Mouse (Mus musculus): ENCODE data around the gene Mtfr1l. TPM values are rescaled to one million over a fixed set of nuclear protein-coding genes. Genes with fewer than 3 reads are reported as not detected.

The Mtfr1l gene
- polyA plus RNA-seq, 1 experiment from 2014 or later, result 126 TPM

GRCm38 (mm10) chr4:134483078-134483688, 52.0 kb downstream of the Mtfr1l start:
- Histone ChIP-seq H3K4me1 (ENCODE audit: control insufficient read depth, insufficient read depth, low read length) (no peaks in the 10 kb centered on the region), H3K27me3 (replicated peaks; ENCODE audit: control insufficient read depth, insufficient read depth, low read length) (0 out of 2 replicates have a peak, but pooled peaks cover 8% of the 10 kb centered on the region), H3K36me3 (ENCODE audit: control insufficient read depth, insufficient read depth, low read length) (no peaks in the 10 kb centered on the region), H3K4me2 (ENCODE audit: low read depth, low read length) (no peak overlapping the region), H3K9ac (ENCODE audit: low read depth, low read length) (no peak overlapping the region), H3K4me3 (ENCODE audit: low read depth, low read length) (no peak overlapping the region), H3K9me3 (ENCODE audit: control insufficient read depth, low read length) (no peaks in the 10 kb centered on the region), H3K27ac (replicated peaks; ENCODE audit: low read depth, low read length) (no peak overlapping the region)
- DNase-seq (ENCODE audit: low spot score) (no peak), ATAC-seq (ENCODE audit: low read depth) (no peak)
- 61% methylated on average over 6 of the region's 6 CpGs for WGBS

- Histone ChIP-seq H3K9me3 (ENCODE audit: control insufficient read depth, low read length) (no peaks in the 10 kb centered on the region), H3K4me3 (ENCODE audit: low read depth, low read length) (no peak overlapping the region), H3K9ac (ENCODE audit: low read depth, low read length) (no peak overlapping the region), H3K27me3 (replicated peaks; ENCODE audit: control insufficient read depth, insufficient read depth, low read length) (0 out of 2 replicates have a peak, but pooled peaks cover 8% of the 10 kb centered on the region), H3K4me2 (ENCODE audit: low read depth, low read length) (no peak overlapping the region), H3K36me3 (ENCODE audit: control insufficient read depth, insufficient read depth, low read length) (no peaks in the 10 kb centered on the region), H3K4me1 (ENCODE audit: control insufficient read depth, insufficient read depth, low read length) (no peaks in the 10 kb centered on the region), H3K27ac (replicated peaks; ENCODE audit: low read depth, low read length) (no peak overlapping the region)
- 76% methylated on average over 8 of the region's 8 CpGs for WGBS
- ATAC-seq (ENCODE audit: low read depth) (no peak), DNase-seq (ENCODE audit: low spot score) (no peak)
These were observed 52.7 kb downstream of the Mtfr1l start for GRCm38 (mm10) chr4:134482442-134482841.

GRCm38 (mm10) chr4:134481270-134481669, 53.9 kb downstream of the Mtfr1l start:
- Histone ChIP-seq H3K4me1 (ENCODE audit: control insufficient read depth, insufficient read depth, low read length) (no peaks in the 10 kb centered on the region), H3K36me3 (ENCODE audit: control insufficient read depth, insufficient read depth, low read length) (no peaks in the 10 kb centered on the region), H3K27ac (replicated peaks; ENCODE audit: low read depth, low read length) (no peak overlapping the region), H3K4me3 (ENCODE audit: low read depth, low read length) (no peak overlapping the region), H3K9ac (ENCODE audit: low read depth, low read length) (no peak overlapping the region), H3K27me3 (replicated peaks; ENCODE audit: control insufficient read depth, insufficient read depth, low read length) (0 out of 2 replicates have a peak, but pooled peaks cover 8% of the 10 kb centered on the region), H3K9me3 (ENCODE audit: control insufficient read depth, low read length) (no peaks in the 10 kb centered on the region), H3K4me2 (ENCODE audit: low read depth, low read length) (no peak overlapping the region)
- 50% methylated on average over 6 of the region's 6 CpGs for WGBS
- no peak for ATAC-seq (ENCODE audit: low read depth)
- DNase-seq (ENCODE audit: low spot score), result no peak

GRCm38 (mm10) chr4:134480864-134481263, 54.3 kb downstream of the Mtfr1l start:
- H3K27me3 ChIP-seq (replicated peaks; ENCODE audit: control insufficient read depth, insufficient read depth, low read length), result 0 out of 2 replicates have a peak, but pooled peaks cover 8% of the 10 kb centered on the region
- DNase-seq (ENCODE audit: low spot score) (peak; percentile 54), ATAC-seq (ENCODE audit: low read depth) (no peak; the same call in 1 of the 2 replicates)
- no peak overlapping the region for H3K27ac ChIP-seq (replicated peaks; ENCODE audit: low read depth, low read length)
- H3K9me3 ChIP-seq (ENCODE audit: control insufficient read depth, low read length), result no peaks in the 10 kb centered on the region
- no peak overlapping the region for H3K4me3 ChIP-seq (ENCODE audit: low read depth, low read length)
- H3K9ac ChIP-seq (ENCODE audit: low read depth, low read length), result no peak overlapping the region
- H3K36me3 ChIP-seq (ENCODE audit: control insufficient read depth, insufficient read depth, low read length), result 0 out of 2 replicates have a peak, but pooled peaks cover 2% of the 10 kb centered on the region
- no peaks in the 10 kb centered on the region for H3K4me1 ChIP-seq (ENCODE audit: control insufficient read depth, insufficient read depth, low read length)
- WGBS, result 19% methylated on average over 6 of the region's 6 CpGs
- H3K4me2 ChIP-seq (ENCODE audit: low read depth, low read length), result no peak overlapping the region

GRCm38 (mm10) chr4:134479839-134480238, 55.3 kb downstream of the Mtfr1l start:
- 83% methylated on average over 4 of the region's 4 CpGs for WGBS
- H3K27ac ChIP-seq (replicated peaks; ENCODE audit: low read depth, low read length), result no peak overlapping the region
- H3K4me1 ChIP-seq (ENCODE audit: control insufficient read depth, insufficient read depth, low read length), result no peaks in the 10 kb centered on the region
- ATAC-seq (ENCODE audit: low read depth), result no peak
- DNase-seq (ENCODE audit: low spot score), result no peak
- no peak overlapping the region for H3K9ac ChIP-seq (ENCODE audit: low read depth, low read length)
- no peak overlapping the region for H3K4me2 ChIP-seq (ENCODE audit: low read depth, low read length)
- no peak overlapping the region for H3K4me3 ChIP-seq (ENCODE audit: low read depth, low read length)
- peaks cover 12% of the 10 kb centered on the region for H3K36me3 ChIP-seq (ENCODE audit: control insufficient read depth, insufficient read depth, low read length)
- no peaks in the 10 kb centered on the region for H3K9me3 ChIP-seq (ENCODE audit: control insufficient read depth, low read length)
- H3K27me3 ChIP-seq (replicated peaks; ENCODE audit: control insufficient read depth, insufficient read depth, low read length), result 0 out of 2 replicates have a peak, but pooled peaks cover 8% of the 10 kb centered on the region

- 0 out of 2 replicates have a peak, but pooled peaks cover 4% of the 10 kb centered on the region for H3K27me3 ChIP-seq (replicated peaks; ENCODE audit: control insufficient read depth, insufficient read depth, low read length)
- H3K4me1 ChIP-seq (ENCODE audit: control insufficient read depth, insufficient read depth, low read length), result no peaks in the 10 kb centered on the region
- peak; percentile 72 for DNase-seq (ENCODE audit: low spot score)
- H3K36me3 ChIP-seq (ENCODE audit: control insufficient read depth, insufficient read depth, low read length), result peaks cover 26% of the 10 kb centered on the region
- H3K27ac ChIP-seq (replicated peaks; ENCODE audit: low read depth, low read length), result no peak overlapping the region
- H3K9ac ChIP-seq (ENCODE audit: low read depth, low read length), result no peak overlapping the region
- H3K4me3 ChIP-seq (ENCODE audit: low read depth, low read length), result no peak overlapping the region
- 3% methylated on average over 9 of the region's 9 CpGs for WGBS
- H3K4me2 ChIP-seq (ENCODE audit: low read depth, low read length), result no peak overlapping the region
- peak; percentile 80 for ATAC-seq (ENCODE audit: low read depth)
- no peaks in the 10 kb centered on the region for H3K9me3 ChIP-seq (ENCODE audit: control insufficient read depth, low read length)
These were observed 57.2 kb downstream of the Mtfr1l start for GRCm38 (mm10) chr4:134478031-134478430.

- DNase-seq (ENCODE audit: low spot score) (no peak), ATAC-seq (ENCODE audit: low read depth) (no peak)
- H3K9me3 ChIP-seq (ENCODE audit: control insufficient read depth, low read length), result no peaks in the 10 kb centered on the region
- peaks cover 37% of the 10 kb centered on the region for H3K36me3 ChIP-seq (ENCODE audit: control insufficient read depth, insufficient read depth, low read length)
- H3K4me1 ChIP-seq (ENCODE audit: control insufficient read depth, insufficient read depth, low read length), result no peaks in the 10 kb centered on the region
- no peak overlapping the region for H3K4me2 ChIP-seq (ENCODE audit: low read depth, low read length)
- H3K27ac ChIP-seq (replicated peaks; ENCODE audit: low read depth, low read length), result no peak overlapping the region
- H3K9ac ChIP-seq (ENCODE audit: low read depth, low read length), result no peak overlapping the region
- no peaks in the 10 kb centered on the region for H3K27me3 ChIP-seq (replicated peaks; ENCODE audit: control insufficient read depth, insufficient read depth, low read length)
- H3K4me3 ChIP-seq (ENCODE audit: low read depth, low read length), result no peak overlapping the region
- WGBS, result 85% methylated on average over 8 of the region's 8 CpGs
These were observed 58.3 kb downstream of the Mtfr1l start for GRCm38 (mm10) chr4:134476899-134477298.
